In genomic region chr13:31808116-31808803, GRCm38 (mm10) we compare ENCODE assay signal across 8 mouse cellular contexts. TPM values are rescaled to one million over a fixed set of nuclear protein-coding genes. Genes with fewer than 3 reads are reported as not detected.
DNase-seq lines count a peak whose midpoint lies in the region; ATAC-seq lines count a peak whose summit lies in the region.

No protein-coding gene starts in this region.

- H3K27ac ChIP-seq in brown adipose tissue, adult 24 weeks (replicated peaks; ENCODE audit: low read depth, low read length), result no peak overlapping the region
- peak overlapping the region; percentile 91 for H3K27ac ChIP-seq in heart, embryonic 15.5 days
- H3K27ac ChIP-seq in midbrain, embryonic 11.5 days (ENCODE audit: low read depth, low read length), result peak overlapping the region; percentile 57

- under 1% methylated on average over 64 of the region's 73 CpGs for WGBS in heart, embryonic 15.5 days
- under 1% methylated on average over 72 of the region's 73 CpGs for WGBS in midbrain, embryonic 11.5 days

- peak overlapping the region; percentile 76 for H3K9ac ChIP-seq in heart, embryonic 15.5 days
- H3K9ac ChIP-seq in midbrain, embryonic 11.5 days (ENCODE audit: low read length), result 0 out of 2 replicates have a peak overlapping the region, but pooled peaks have one; percentile 17

- H3K27me3 ChIP-seq in heart, embryonic 15.5 days, result peaks cover 69% of the 10 kb centered on the region
- peaks cover 92% of the 10 kb centered on the region for H3K27me3 ChIP-seq in midbrain, embryonic 11.5 days (ENCODE audit: control insufficient read depth, insufficient read depth, low read length)

- H3K4me2 ChIP-seq in heart, embryonic 15.5 days, result peak overlapping the region; percentile 96
- H3K4me2 ChIP-seq in midbrain, embryonic 11.5 days, result peak overlapping the region; percentile 93

- H3K9me3 ChIP-seq in heart, embryonic 15.5 days (replicated peaks), result no peaks in the 10 kb centered on the region
- no peaks in the 10 kb centered on the region for H3K9me3 ChIP-seq in midbrain, embryonic 11.5 days (ENCODE audit: control insufficient read depth, low read length)

- ATAC-seq in heart, embryonic 15.5 days (replicated peaks; ENCODE audit: insufficient number of reproducible peaks, insufficient read depth, low FRiP score, low read depth), result no peak
- no peak for ATAC-seq in midbrain, embryonic 11.5 days (ENCODE audit: low FRiP score)

- peak overlapping the region; percentile 58 for H3K4me3 ChIP-seq in brown adipose tissue, adult 24 weeks (ENCODE audit: insufficient read depth, low read depth, low read length)
- H3K4me3 ChIP-seq in heart, embryonic 15.5 days, result peak overlapping the region; percentile 65
- H3K4me3 ChIP-seq in midbrain, embryonic 11.5 days (ENCODE audit: low read depth, low read length), result peak overlapping the region; percentile 50

- H3K4me1 ChIP-seq in brown adipose tissue, adult 24 weeks (ENCODE audit: control insufficient read depth, insufficient read depth, insufficient read length, low read length), result no peaks in the 10 kb centered on the region
- peaks cover 39% of the 10 kb centered on the region for H3K4me1 ChIP-seq in heart, embryonic 15.5 days (replicated peaks)
- H3K4me1 ChIP-seq in midbrain, embryonic 11.5 days (ENCODE audit: control insufficient read depth, insufficient read depth, low read length), result peaks cover 14% of the 10 kb centered on the region

- H3K36me3 ChIP-seq in heart, embryonic 15.5 days, result no peaks in the 10 kb centered on the region
- H3K36me3 ChIP-seq in midbrain, embryonic 11.5 days (ENCODE audit: control insufficient read depth, insufficient read depth, low read length), result no peaks in the 10 kb centered on the region

- peak; percentile 48 for DNase-seq in ovary, postnatal 36 days (ENCODE audit: low spot score)
- DNase-seq in ovary, adult 18-20 months (ENCODE audit: low spot score), result no peak
- DNase-seq in kidney, postnatal 25 days, result peak; percentile 54 to 70
- DNase-seq in midbrain, embryonic 11.5 days (ENCODE audit: low spot score, missing footprints), result peak; percentile 92
- peak; percentile 36 to 47 for DNase-seq in thymus, postnatal 36 days
- DNase-seq in cerebellum, adult 9-10 months, result no peak

RNA-seq across cellular contexts. Expression of gene Foxc1, which starts 1.8 kb away (rescaled TPM):
- 0.24 and 0.46 TPM in 2 replicates for polyA plus RNA-seq in brown adipose tissue, adult 24 weeks (2012; ENCODE audit: insufficient read depth, insufficient read length, missing spikeins)
- 1.9 and 2.2 TPM in 2 replicates for polyA plus RNA-seq in heart, embryonic 15.5 days (2015; fragmentation: Nextera tagmentation; extraction: Ambion mirVana)
- polyA plus RNA-seq in midbrain, embryonic 11.5 days (2014; fragmentation: Nextera tagmentation; extraction: Ambion mirVana), result 6.5 and 7.0 TPM in 2 replicates

Comparison
In these comparisons a context has a peak if more than half of its experiments do, and no peak if none do; other contexts are left out.
1. DNase-seq: peak in ovary, postnatal 36 days (single experiment), kidney, postnatal 25 days (2 of 2), midbrain, embryonic 11.5 days (single experiment) and thymus, postnatal 36 days (2 of 2); none in ovary, adult 18-20 months (single experiment) and cerebellum, adult 9-10 months (single experiment).
2. Peak in every context shown above with its lines, with median percentiles within 50 percentile points of each other: H3K4me3 ChIP-seq.